Mouse (Mus musculus): ENCODE measurements around the gene Olfr380. TPM values are rescaled to one million over a fixed set of nuclear protein-coding genes. Genes with fewer than 3 reads are reported as not detected.

Gene Olfr380
- polyA plus RNA-seq (2012; rRNA removed), result not detected in 2 replicates

DNA sequence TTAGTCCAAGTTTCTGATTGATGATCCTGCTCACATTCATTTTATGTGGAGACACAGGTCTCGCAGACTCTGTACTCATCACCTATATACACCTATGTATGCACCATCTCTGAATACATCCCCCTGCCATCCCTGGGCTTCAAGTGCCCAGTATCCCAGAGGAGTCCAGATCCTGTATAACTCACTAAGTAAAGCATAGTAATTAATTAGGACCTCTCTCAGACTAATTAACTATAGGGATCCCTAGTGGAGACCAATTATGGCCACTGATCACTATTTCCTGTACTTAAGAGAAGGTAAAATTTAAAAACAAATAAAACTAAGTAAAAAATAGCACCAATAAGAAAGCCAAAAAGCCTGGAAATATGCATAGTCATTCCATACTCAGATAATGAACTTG is at the start of gene Olfr380:
TSS of gene Olfr380 (minus strand) at position 101 of the 400 bp plus-strand sequence.
- DNase-seq (ENCODE audit: low read depth, low spot score), result no peak
- 87% methylated on average over 1 of the region's 1 CpGs for WGBS

DNA sequence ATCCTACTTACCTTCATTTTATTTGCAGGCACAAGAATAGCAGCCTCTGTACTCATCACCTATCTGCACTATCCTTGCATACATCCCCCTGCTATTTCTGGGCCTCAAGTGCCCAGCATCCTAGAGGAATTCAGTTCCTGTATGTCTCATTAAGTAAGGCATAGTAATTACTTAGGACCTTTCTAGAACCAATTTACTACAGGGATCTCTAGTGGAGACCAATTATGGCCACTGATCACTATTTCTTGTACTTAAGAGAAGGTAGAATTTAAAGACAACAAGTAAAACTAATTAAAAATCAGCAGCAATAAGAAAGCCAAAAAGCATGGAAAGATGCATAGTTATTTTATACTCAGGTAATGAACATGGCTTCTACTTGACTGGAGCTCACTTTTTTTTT is 34.2 kb upstream of the Olfr380 start, which contains the start of gene Olfr381:
TSS of gene Olfr381 (minus strand) at position 101 of the 400 bp plus-strand sequence.
- DNase-seq (ENCODE audit: low read depth, low spot score), result no peak

DNA sequence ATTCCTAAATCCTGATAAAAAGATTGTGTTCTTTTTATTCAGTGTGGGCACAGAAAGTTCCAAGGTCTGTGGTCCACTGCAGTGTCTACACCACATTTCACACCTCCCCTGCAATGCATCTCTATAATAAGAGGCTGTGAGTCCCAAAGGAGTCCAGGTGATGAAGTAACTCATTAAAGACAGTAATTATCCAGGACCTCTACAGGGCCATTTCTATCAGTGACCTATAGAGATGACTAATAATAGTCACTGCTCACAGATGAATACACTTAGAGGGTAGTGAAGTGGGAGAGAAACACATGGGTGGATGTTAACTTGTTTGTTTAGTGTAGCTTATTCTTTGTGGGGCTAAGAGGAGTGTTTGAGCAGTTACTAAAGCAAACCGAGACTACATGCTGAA is 28.9 kb downstream of the Olfr380 start, which contains the start of gene Olfr378:
TSS of gene Olfr378 (minus strand) at position 101 of the 400 bp plus-strand sequence.
- DNase-seq (ENCODE audit: low read depth, low spot score), result no peak
- WGBS, result 72% methylated on average over 1 of the region's 1 CpGs

Other genes with a start within 250 kb of the Olfr380 start
- 0.18 and 0.21 TPM in 2 replicates for gene Trpv1, start 223.2 kb downstream of the Olfr380 start, polyA plus RNA-seq (2012; rRNA removed)
- 0.45 and 1.8 TPM in 2 replicates for gene Trpv3, start 190.1 kb downstream of the Olfr380 start, polyA plus RNA-seq (2012; rRNA removed)
- gene Aspa, start 127.9 kb downstream of the Olfr380 start, polyA plus RNA-seq (2012; rRNA removed), result 25.3 and 42.6 TPM in 2 replicates
- 0.02 TPM in 1 of 2 replicates, not detected in the other for gene Gm49340, start 127.8 kb downstream of the Olfr380 start, polyA plus RNA-seq (2012; rRNA removed)
- 0.25 TPM in 1 of 2 replicates, not detected in the other for gene Spata22, start 127.8 kb downstream of the Olfr380 start, polyA plus RNA-seq (2012; rRNA removed)
- gene Olfr20, start 106.7 kb downstream of the Olfr380 start, polyA plus RNA-seq (2012; rRNA removed), result 0.07 TPM in 1 of 2 replicates, not detected in the other
- not detected in 2 replicates for gene Olfr376, start 86.3 kb downstream of the Olfr380 start, polyA plus RNA-seq (2012; rRNA removed)
- not detected in 2 replicates for gene Olfr1, start 57.9 kb downstream of the Olfr380 start, polyA plus RNA-seq (2012; rRNA removed)
- gene Olfr378, start 29.0 kb downstream of the Olfr380 start, polyA plus RNA-seq (2012; rRNA removed), result not detected in 2 replicates
- gene Olfr381, start 34.1 kb upstream of the Olfr380 start, polyA plus RNA-seq (2012; rRNA removed), result not detected in 2 replicates
- gene Olfr382, start 59.7 kb upstream of the Olfr380 start, polyA plus RNA-seq (2012; rRNA removed), result not detected in 2 replicates
- gene Olfr385, start 135.5 kb upstream of the Olfr380 start, polyA plus RNA-seq (2012; rRNA removed), result not detected in 2 replicates
- gene Olfr384, start 141.1 kb upstream of the Olfr380 start, polyA plus RNA-seq (2012; rRNA removed), result not detected in 2 replicates
- gene Zfp735, start 231.3 kb upstream of the Olfr380 start, polyA plus RNA-seq (2012; rRNA removed), result not detected in 2 replicates

Data from large intestine, adult 2 months (tissue).